Mouse (Mus musculus): ENCODE data around the gene Slc6a19. TPM values are rescaled to one million over a fixed set of nuclear protein-coding genes. Genes with fewer than 3 reads are reported as not detected.

Slc6a19 gene
- polyA plus RNA-seq, 1 experiment from 2014 or later = 0.08 TPM

DNA sequence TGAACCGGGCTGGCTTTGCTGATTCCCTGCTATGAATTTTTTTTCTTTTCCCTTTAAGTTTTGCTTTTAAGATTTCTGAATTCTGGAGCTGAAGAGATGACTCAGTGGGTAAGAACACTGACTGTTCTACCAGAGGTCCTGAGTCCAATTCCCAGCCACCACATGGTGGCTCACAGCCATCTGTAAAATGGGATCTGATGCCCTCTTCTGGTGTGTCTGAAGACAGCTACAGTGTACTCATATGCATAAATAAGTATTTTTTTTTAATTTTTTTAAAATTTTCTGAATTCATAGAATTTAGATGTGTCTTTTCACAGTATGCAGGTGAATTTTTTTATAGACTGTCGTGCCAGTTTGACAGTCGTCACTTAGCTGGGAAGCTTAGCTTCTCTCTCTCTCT, 72.8 kb downstream of the Slc6a19 start:
- Histone ChIP-seq H3K36me3 (ENCODE audit: insufficient read depth) (peaks cover 6% of the 10 kb centered on the region; the same call in 1 of the 2 replicates), H3K9me3 (ENCODE audit: low read depth, low read length) (no peaks in the 10 kb centered on the region), H3K4me1 (ENCODE audit: insufficient read depth) (peaks cover 5% of the 10 kb centered on the region; the same call in 1 of the 2 replicates), H3K27ac (ENCODE audit: low read depth) (no peak overlapping the region), H3K4me3 (ENCODE audit: low read depth, low read length) (no peak overlapping the region), H3K27me3 (ENCODE audit: insufficient read depth, low read length) (no peaks in the 10 kb centered on the region), H3K4me2 (no peak overlapping the region), H3K9ac (no peak overlapping the region)
- TF ChIP-seq CTCF (IDR thresholded peaks at IDR 0.05; ENCODE audit: low read depth) = no peak
- DNase-seq = no peak
- 87% methylated on average over 3 of the region's 3 CpGs for WGBS
- ATAC-seq (ENCODE audit: insufficient read depth) = no peak

Other genes starting within 250 kb of the Slc6a19 start
- 81.8 and 85.3 TPM in 2 replicates for gene Lpcat1, start 237.7 kb downstream of the Slc6a19 start, polyA plus RNA-seq (2014; fragmentation: Nextera tagmentation; extraction: Ambion mirVana)
- gene Slc6a3, start 168.1 kb downstream of the Slc6a19 start, polyA plus RNA-seq (2014; fragmentation: Nextera tagmentation; extraction: Ambion mirVana) = 0.14 and 0.24 TPM in 2 replicates
- 124 and 128 TPM in 2 replicates for gene Clptm1l, start 100.9 kb downstream of the Slc6a19 start, polyA plus RNA-seq (2014; fragmentation: Nextera tagmentation; extraction: Ambion mirVana)
- 3.8 and 4.1 TPM in 2 replicates for gene Tert, start 78.0 kb downstream of the Slc6a19 start, polyA plus RNA-seq (2014; fragmentation: Nextera tagmentation; extraction: Ambion mirVana)
- gene Slc6a18, start 26.8 kb downstream of the Slc6a19 start, polyA plus RNA-seq (2014; fragmentation: Nextera tagmentation; extraction: Ambion mirVana) = not detected in 2 replicates
- 17.9 and 19.7 TPM in 2 replicates for gene Slc12a7, start 28.2 kb upstream of the Slc6a19 start, polyA plus RNA-seq (2014; fragmentation: Nextera tagmentation; extraction: Ambion mirVana)
- 4.6 and 4.8 TPM in 2 replicates for gene Nkd2, start 142.8 kb upstream of the Slc6a19 start, polyA plus RNA-seq (2014; fragmentation: Nextera tagmentation; extraction: Ambion mirVana)
- gene Trip13, start 232.9 kb upstream of the Slc6a19 start, polyA plus RNA-seq (2014; fragmentation: Nextera tagmentation; extraction: Ambion mirVana) = 53.1 and 61.2 TPM in 2 replicates
- 47.9 and 53.2 TPM in 2 replicates for gene Brd9, start 232.9 kb upstream of the Slc6a19 start, polyA plus RNA-seq (2014; fragmentation: Nextera tagmentation; extraction: Ambion mirVana)

Measured in lung, embryonic 14.5 days (tissue).